Mouse (Mus musculus): ENCODE data around the gene Chchd5.
A peak's percentile ranks its signal among the peaks of the same experiment; 100 is the strongest.

The Chchd5 gene

GRCm38 (mm10) chr2:129152751-129153150 lies 23.3 kb downstream of the Chchd5 start:
- no peak for DNase-seq (ENCODE audit: low spot score)

DNA sequence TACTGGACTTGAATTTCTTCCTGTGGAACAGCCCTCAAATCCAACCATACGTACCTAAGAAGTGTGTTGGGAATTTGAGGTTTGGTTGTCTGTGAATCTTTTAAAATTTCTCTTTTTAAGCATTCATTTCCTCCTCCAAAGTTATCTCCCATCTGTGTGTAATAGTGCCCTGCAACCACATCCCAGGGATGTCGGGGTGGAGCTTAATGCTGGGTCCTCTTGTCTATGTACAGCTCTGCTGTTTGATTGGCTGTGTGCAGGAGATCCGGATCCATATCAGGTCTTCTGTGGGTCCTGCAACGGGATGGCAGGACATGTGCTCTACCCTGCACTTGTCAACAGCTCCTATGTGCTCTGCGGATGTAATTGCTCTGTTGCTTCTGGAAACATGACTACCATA lies 35.3 kb downstream of the Chchd5 start:
- DNase-seq (ENCODE audit: low spot score): no peak

GRCm38 (mm10) chr2:129166466-129167463 lies 37.3 kb downstream of the Chchd5 start:
- DNase-seq (ENCODE audit: low spot score): no peak

DNA sequence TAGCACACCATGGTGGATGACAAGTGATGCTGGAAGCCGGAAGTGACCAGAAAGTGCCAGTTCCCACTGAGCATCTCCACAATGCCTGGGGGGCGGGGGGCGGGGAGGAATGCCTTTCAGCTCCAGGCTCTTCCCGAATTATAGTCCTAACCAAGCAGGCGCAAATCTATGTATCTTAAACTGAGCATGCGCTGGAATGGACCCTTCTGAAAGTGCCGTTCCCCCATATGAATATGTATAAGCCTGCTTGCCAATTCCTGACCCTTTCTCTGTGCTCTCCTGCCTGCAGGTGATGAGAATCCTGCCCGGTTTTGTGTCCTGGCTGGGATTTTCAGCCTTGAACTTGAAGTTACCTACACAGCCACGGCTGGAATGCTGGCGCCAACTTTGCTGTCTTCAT lies 43.9 kb downstream of the Chchd5 start:
- no peak for DNase-seq (ENCODE audit: low spot score)

GRCm38 (mm10) chr2:129174474-129174873 lies 45.0 kb downstream of the Chchd5 start:
- peak; percentile 69 for DNase-seq (ENCODE audit: low spot score)

DNA sequence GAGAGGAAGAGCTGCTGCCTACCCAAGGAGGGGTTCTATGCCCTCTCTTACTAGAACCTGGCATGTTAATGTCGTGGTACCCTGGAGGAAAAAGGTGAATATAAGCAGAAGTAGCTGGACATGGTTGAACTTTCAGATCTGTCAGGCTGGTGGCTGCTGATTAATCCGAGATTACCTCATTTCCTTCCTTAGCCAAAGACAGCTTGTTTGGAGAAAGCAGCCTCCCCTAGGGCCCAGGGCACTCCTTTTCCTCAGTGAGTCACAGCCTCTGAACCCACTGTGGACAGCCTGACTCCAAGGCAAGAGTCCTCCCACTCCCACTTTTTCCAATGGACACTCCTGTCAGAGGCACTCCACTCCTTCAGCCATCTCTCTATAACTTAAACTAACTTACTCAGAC lies 46.1 kb downstream of the Chchd5 start:
- no peak for DNase-seq (ENCODE audit: low spot score)

GRCm38 (mm10) chr2:129176676-129177420 lies 47.3 kb downstream of the Chchd5 start:
- DNase-seq (ENCODE audit: low spot score): no peak

DNA sequence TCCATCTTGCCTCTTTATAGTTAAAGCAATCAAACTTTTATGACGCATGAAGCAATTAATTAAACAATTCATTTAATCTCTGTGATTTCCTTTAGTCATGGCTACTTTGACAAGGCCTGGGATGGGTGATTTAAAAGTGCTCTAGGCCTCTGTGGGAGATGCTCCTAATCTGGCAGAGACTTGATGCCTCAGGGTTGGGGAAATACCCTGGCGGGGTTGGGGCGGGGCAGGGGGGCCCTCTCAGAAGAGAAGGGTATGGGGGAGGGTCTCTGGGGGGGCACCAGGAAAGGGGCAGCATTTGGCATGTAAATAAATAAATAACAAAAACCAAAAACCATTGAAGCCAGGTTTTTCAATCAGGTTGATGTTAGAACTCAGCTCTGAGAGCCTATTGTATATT lies 48.2 kb downstream of the Chchd5 start:
- DNase-seq (ENCODE audit: low spot score): no peak

GRCm38 (mm10) chr2:129178182-129178908 lies 48.8 kb downstream of the Chchd5 start:
- DNase-seq (ENCODE audit: low spot score): no peak

DNA sequence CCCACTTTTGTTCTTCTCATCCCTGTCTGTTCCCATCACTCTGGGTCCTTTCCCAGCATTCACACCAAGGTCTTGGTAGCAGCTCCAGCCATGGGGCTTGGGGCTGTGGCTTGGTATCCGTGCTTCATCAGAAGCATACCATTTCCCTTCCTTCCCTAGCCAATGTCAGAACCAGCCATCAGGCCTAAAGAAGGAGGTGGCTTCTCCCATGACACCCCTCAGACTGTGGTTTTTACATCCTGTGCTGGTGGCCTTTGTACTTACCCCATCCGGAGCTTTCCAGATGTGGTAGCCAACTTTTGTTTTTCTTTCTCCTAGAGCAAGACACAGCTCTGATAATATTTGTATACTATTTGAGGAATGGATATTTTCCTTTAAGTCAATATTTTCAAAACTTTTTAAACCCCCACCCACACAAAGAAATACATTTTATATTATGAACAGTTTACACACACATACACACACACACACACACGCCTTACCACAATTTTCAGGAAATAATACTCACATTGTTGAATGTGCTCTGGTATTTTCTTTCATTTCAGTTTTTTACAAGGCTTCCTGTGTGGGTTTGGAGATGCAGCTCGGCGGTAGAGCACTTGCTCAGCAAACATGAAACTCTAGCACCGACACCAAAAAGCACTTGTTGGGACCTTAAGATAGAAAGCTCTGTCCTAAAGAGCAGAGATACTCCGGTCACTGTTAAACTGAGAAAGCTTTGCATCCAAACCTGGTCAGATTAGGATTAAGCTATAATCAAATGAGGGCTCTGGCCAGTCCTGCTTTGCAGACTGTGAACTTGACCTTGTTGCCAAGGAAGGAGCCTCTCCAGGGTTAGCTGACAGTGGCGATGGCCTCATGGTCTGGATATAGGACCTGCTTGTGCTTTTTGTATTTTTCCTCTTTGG lies 50.7 kb downstream of the Chchd5 start:
- DNase-seq (ENCODE audit: low spot score): no peak

- no peak for DNase-seq (ENCODE audit: low spot score)
Observed at GRCm38 (mm10) chr2:129181509-129181908, 52.0 kb downstream of the Chchd5 start.

DNA sequence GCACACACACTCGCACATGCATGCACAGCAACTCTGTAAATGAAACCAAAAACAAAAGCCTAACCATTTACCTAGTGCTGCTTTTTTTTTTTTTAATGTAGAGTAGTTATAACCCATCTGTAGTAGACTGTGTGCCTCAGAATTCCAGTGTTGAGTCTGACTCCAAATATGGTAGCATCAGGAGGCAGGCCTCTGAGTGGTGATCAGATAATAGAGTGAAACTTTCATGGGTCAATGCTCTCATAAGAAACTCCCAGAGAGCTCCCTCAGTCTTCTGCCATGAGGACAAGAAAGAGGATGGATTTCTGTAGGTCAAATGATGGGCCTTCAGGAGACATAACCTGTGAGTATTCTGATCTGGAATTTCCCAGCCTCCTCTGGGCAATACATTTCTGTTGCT lies 52.9 kb downstream of the Chchd5 start:
- no peak for DNase-seq (ENCODE audit: low spot score)

DNA sequence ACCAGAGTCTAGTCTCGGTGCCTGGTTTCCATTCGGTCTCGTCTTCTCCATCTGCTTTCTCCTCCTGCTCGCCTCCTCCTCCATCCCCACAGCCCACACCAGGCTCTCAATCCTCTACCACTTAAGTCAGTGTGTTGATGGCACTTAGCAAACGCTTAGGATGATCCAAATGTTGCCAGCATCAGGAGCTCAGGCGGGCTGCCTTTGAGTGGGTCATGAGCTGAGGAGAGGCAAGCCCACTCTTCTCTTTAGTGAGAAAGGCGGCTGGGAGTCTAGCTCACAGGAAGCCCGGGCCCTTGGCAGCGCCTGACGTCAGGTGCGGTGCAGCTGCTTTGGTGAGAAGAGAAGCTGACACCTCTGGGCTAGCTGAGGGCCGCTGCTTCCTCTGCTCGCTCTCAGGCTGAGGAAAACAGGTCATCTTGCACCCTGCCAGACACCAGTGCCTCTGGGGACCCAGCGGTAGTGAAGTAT lies 54.1 kb downstream of the Chchd5 start:
- no peak for DNase-seq (ENCODE audit: low spot score)

Data from embryo, embryonic 10 days (tissue).